Mouse (Mus musculus) neural tube, embryonic 11.5 days (tissue): ENCODE results near the gene Cox8b. TPM values are rescaled to one million over a fixed set of nuclear protein-coding genes. Genes with fewer than 3 reads are reported as not detected.

ENCODE experiments used
- ATAC-seq: fragments of 200-750 bp; cut with Nextera tagmentation; 2 replicates; pipeline ENCODE4 v1.8.0; 2017; ENCODE audit warnings: moderate number of reproducible peaks, mild to moderate bottlenecking, moderate TSS enrichment, moderate library complexity; ENCODE audit not compliant: insufficient read depth, low FRiP score, low TSS enrichment
- DNase-seq: peaks from one replicate; pipeline ENCODE4 v3.0.0-alpha.2; 2015; ENCODE audit warnings: low spot score
- H3K27ac ChIP-seq: fragments of 300-500 bp; sonication (generic); 2 replicates; pipeline ENCODE4 v1.5.1; 2014; ENCODE audit warnings: low read depth, mild to moderate bottlenecking, low read length
- H3K27me3 ChIP-seq: fragments of 300-500 bp; sonication (generic); 2 replicates; pipeline ENCODE4 v1.6.1; 2014; ENCODE audit warnings: mild to moderate bottlenecking, low read length, mixed read lengths; ENCODE audit not compliant: control insufficient read depth, insufficient read depth
- H3K36me3 ChIP-seq: fragments of 300-500 bp; sonication (generic); 2 replicates; pipeline ENCODE4 v1.6.1; 2014; ENCODE audit warnings: mild to moderate bottlenecking, low read length, moderate library complexity, mixed read lengths; ENCODE audit not compliant: control insufficient read depth, insufficient read depth
- H3K4me1 ChIP-seq: fragments of 300-500 bp; sonication (generic); 2 replicates; pipeline ENCODE4 v1.6.1; 2014; ENCODE audit warnings: low read length, mixed read lengths; ENCODE audit not compliant: control insufficient read depth, insufficient read depth
- H3K4me2 ChIP-seq: fragments of 300-500 bp; sonication (generic); 2 replicates; pipeline ENCODE4 v1.6.1; 2014; ENCODE audit warnings: low read depth, mild to moderate bottlenecking, moderate library complexity
- H3K4me3 ChIP-seq: fragments of 300-500 bp; sonication (generic); 2 replicates; pipeline ENCODE4 v1.5.1; 2014; ENCODE audit warnings: low read depth, low read length
- H3K9ac ChIP-seq: fragments of 300-500 bp; sonication (generic); 2 replicates; pipeline ENCODE4 v1.6.1; 2014; ENCODE audit warnings: mild to moderate bottlenecking, low read length
- H3K9me3 ChIP-seq: fragments of 300-500 bp; sonication (generic); 2 replicates; pipeline ENCODE4 v1.6.1; 2016; ENCODE audit warnings: low read length; ENCODE audit not compliant: control insufficient read depth
- WGBS: fragments of 180-500 bp; shearing (Covaris S2); extraction: QIAGEN DNeasy Blood & Tissue Kit; methylation state at CpG from one replicate; pipeline ENCODE4 v1.1.7; 2014; 5-methylcytosine and 5-hydroxymethylcytosine counted together
- polyA plus RNA-seq: library from polyadenylated mRNA; unstranded; fragments of >200 nt; fragmentation: Nextera tagmentation; extraction: Ambion mirVana; gene quantifications from 2 replicates; pipeline ENCODE4 v1.2.1, GENCODE M21; 2014

Gene Cox8b
- polyA plus RNA-seq, 1 experiment from 2014 or later = 0.81 TPM

- no peaks in the 10 kb centered on the region; the same call in 1 of the 2 replicates for H3K36me3 ChIP-seq
- no peaks in the 10 kb centered on the region for H3K9me3 ChIP-seq
- peak overlapping the region; percentile 57 for H3K4me2 ChIP-seq
- no peaks in the 10 kb centered on the region for H3K27me3 ChIP-seq
- peak overlapping the region; percentile 59 for H3K9ac ChIP-seq
- WGBS = 67% methylated on average over 9 of the region's 9 CpGs
- peaks cover 10% of the 10 kb centered on the region for H3K4me1 ChIP-seq
- peak overlapping the region; percentile 42 for H3K4me3 ChIP-seq
- H3K27ac ChIP-seq = no peak overlapping the region
- DNase-seq (no peak), ATAC-seq (no peak)
Measured at GRCm38 (mm10) chr7:140942341-140942740, 42.1 kb upstream of the Cox8b start.

DNA sequence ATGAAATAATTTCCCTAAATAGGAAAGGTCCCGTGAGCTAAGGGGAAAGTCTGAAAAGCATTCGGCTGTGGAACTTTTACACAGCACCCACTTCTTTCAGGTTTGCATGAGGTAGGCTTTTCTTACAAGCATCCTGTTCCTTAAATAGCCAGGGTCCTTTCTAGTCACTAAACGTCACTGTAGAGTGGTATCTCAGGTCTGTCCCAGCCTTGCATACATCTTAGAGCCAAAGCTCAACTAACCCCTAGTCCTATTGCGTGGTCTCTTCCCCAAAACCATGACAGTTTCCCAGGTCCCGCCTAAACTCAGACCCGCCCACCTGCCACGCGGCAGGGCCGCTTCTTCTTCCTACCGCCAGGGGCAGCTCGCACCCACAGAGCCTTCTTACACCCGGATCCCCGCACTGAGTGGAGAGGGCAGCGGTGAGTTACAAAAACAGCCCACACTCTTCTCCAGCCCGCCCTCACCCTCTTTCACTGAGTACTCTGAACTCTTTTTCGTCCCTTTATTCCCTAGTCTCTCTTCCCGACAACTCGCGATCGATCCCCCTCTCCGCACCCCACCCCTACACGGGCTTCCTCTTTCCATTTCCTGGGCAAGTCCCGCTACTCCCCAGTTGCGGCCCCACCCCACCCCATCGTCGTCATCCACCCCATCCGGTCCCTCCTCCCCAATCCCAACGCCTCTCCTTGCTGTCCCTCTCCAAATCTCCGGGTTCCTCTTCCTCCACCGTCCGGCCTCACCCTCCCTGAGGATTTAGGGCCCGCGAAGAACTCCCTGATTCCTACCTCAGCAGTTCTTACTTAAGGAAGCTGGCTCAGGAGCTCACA, 41.2 kb upstream of the Cox8b start, which contains the start of gene Pgghg:
Gene Pgghg (plus strand): TSS at position 170 of the 830 bp plus-strand sequence.
- Histone ChIP-seq H3K4me2 (peak within 1 kb of the TSS; percentile 57), H3K27ac (peak within 1 kb of the TSS; percentile 3; the same call in 1 of the 2 replicates), H3K27me3 (no peaks in the 10 kb centered on the region), H3K9me3 (no peaks in the 10 kb centered on the region), H3K4me3 (peak within 1 kb of the TSS; percentile 42), H3K36me3 (no peaks in the 10 kb centered on the region; the same call in 1 of the 2 replicates), H3K4me1 (peaks cover 10% of the 10 kb centered on the region), H3K9ac (peak within 1 kb of the TSS; percentile 59)
- 4% methylated on average over 33 of the region's 33 CpGs for WGBS
- ATAC-seq (peak; percentile 85), DNase-seq (peak; percentile 90)

- no peak overlapping the region for H3K4me3 ChIP-seq
Measured at GRCm38 (mm10) chr7:140939669-140940171, 39.5 kb upstream of the Cox8b start.

DNA sequence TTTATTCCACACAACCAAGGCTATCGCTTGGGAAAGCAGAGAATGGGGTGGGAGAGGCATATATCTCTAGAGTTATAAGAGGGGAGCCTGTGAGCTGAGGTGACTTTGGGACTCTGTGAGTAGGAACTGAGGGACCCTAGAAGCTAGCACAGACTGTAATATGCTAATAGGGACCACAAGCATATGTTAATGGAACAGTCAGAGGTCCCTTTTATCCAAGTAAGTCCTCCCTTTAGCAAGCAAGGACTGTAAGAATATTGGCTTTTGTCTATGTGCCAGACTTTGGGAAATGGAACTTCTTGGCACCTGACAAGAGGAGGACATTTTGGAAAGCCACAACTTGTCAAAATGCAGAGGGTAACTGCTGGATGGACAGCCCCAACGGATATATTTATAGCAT, 38.6 kb upstream of the Cox8b start:
- Histone ChIP-seq H3K9me3 (no peaks in the 10 kb centered on the region), H3K4me3 (no peak overlapping the region), H3K36me3 (no peaks in the 10 kb centered on the region), H3K4me2 (no peak overlapping the region), H3K27me3 (no peaks in the 10 kb centered on the region), H3K9ac (no peak overlapping the region), H3K27ac (no peak overlapping the region), H3K4me1 (peaks cover 10% of the 10 kb centered on the region)
- WGBS = 21% methylated on average over 2 of the region's 2 CpGs
- no peak for DNase-seq
- no peak for ATAC-seq

More at GRCm38 (mm10) chr7:140939669-140940171, 39.5 kb upstream of the Cox8b start:
- no peaks in the 10 kb centered on the region for H3K27me3 ChIP-seq
- H3K27ac ChIP-seq = no peak overlapping the region
- 1% methylated on average over 8 of the region's 8 CpGs for WGBS
- no peak overlapping the region for H3K9ac ChIP-seq
- DNase-seq (peak; percentile 45), ATAC-seq (no peak)
- no peaks in the 10 kb centered on the region for H3K36me3 ChIP-seq
- H3K4me2 ChIP-seq = no peak overlapping the region
- no peaks in the 10 kb centered on the region for H3K9me3 ChIP-seq
- peaks cover 10% of the 10 kb centered on the region for H3K4me1 ChIP-seq

DNA sequence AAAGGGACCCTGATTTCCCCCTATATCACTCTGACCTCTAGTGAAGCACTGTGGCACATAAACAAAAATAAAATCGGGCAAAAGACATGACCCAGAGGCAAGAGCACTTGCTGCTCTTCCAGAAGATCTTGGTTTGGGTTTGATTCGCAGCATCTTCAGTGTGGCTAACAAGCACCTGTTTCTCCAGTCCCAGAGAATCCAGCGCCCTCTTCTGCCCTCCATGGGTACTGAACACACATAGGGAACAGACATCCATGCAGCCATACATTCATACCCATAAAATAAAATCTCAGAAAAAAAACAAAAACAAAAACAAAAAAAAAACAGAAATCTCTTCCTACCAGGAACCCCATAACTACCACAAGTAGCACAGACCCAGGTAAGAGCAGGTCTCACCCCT, 38.2 kb upstream of the Cox8b start:
- H3K27ac ChIP-seq = no peak overlapping the region
- no peaks in the 10 kb centered on the region for H3K9me3 ChIP-seq
- H3K4me3 ChIP-seq = no peak overlapping the region
- DNase-seq (no peak), ATAC-seq (no peak)
- H3K4me1 ChIP-seq = peaks cover 10% of the 10 kb centered on the region
- 40% methylated on average over 3 of the region's 3 CpGs for WGBS
- H3K9ac ChIP-seq = no peak overlapping the region
- H3K36me3 ChIP-seq = no peaks in the 10 kb centered on the region
- no peak overlapping the region for H3K4me2 ChIP-seq
- no peaks in the 10 kb centered on the region for H3K27me3 ChIP-seq

DNA sequence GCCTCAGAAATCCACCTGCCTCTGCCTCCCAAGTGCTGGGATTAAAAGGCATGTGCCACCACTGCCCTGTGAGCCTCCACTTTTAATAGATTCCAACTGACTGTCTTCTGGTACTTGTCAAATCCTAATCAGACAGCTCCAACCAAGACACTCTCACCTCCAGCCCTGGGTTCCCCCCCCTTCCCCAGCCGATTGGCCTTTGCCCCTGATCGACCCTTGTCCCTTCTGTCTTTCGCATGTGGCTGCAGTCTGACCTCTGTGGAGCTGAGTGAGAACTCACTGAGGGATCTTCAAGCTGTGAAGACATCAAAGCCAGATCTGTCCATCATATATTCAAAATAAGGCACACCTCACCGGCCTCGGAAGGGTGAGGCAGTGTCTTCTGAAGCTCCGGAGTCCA, 26.9 kb upstream of the Cox8b start:
- H3K36me3 ChIP-seq = no peaks in the 10 kb centered on the region
- H3K4me2 ChIP-seq = no peak overlapping the region
- H3K27me3 ChIP-seq = peaks cover 20% of the 10 kb centered on the region
- DNase-seq (no peak), ATAC-seq (no peak)
- no peak overlapping the region for H3K9ac ChIP-seq
- peaks cover 7% of the 10 kb centered on the region for H3K4me1 ChIP-seq
- no peaks in the 10 kb centered on the region for H3K9me3 ChIP-seq
- WGBS = 87% methylated on average over 6 of the region's 6 CpGs
- no peak overlapping the region for H3K27ac ChIP-seq
- no peak overlapping the region for H3K4me3 ChIP-seq

- no peak overlapping the region; the same call in 1 of the 2 replicates for H3K9ac ChIP-seq
- DNase-seq = no peak
Measured at GRCm38 (mm10) chr7:140923070-140923775, 23.0 kb upstream of the Cox8b start.

GRCm38 (mm10) chr7:140922398-140923069, 22.3 kb upstream of the Cox8b start:
- peak overlapping the region; percentile 5; the same call in 1 of the 2 replicates for H3K9ac ChIP-seq
- peak overlapping the region; percentile 60 for H3K4me2 ChIP-seq
- no peaks in the 10 kb centered on the region for H3K36me3 ChIP-seq
- peaks cover 44% of the 10 kb centered on the region for H3K27me3 ChIP-seq
- H3K9me3 ChIP-seq = no peaks in the 10 kb centered on the region
- peak overlapping the region; percentile 34 for H3K4me3 ChIP-seq
- ATAC-seq = no peak
- WGBS = 1% methylated on average over 49 of the region's 49 CpGs
- DNase-seq = peak; percentile 50
- no peak overlapping the region for H3K27ac ChIP-seq
- H3K4me1 ChIP-seq = peaks cover 9% of the 10 kb centered on the region

More at GRCm38 (mm10) chr7:140923070-140923775, 23.0 kb upstream of the Cox8b start:
- Histone ChIP-seq H3K4me2 (peak overlapping the region; percentile 60), H3K27ac (no peak overlapping the region), H3K9me3 (no peaks in the 10 kb centered on the region), H3K27me3 (peaks cover 44% of the 10 kb centered on the region), H3K36me3 (no peaks in the 10 kb centered on the region), H3K4me1 (peaks cover 9% of the 10 kb centered on the region), H3K4me3 (peak overlapping the region; percentile 34)
- WGBS = 23% methylated on average over 30 of the region's 30 CpGs
- no peak for ATAC-seq
